Mouse (Mus musculus): ENCODE measurements around the gene Wasf2. TPM values are rescaled to one million over a fixed set of nuclear protein-coding genes. Genes with fewer than 3 reads are reported as not detected.

The Wasf2 gene
- polyA plus RNA-seq, 1 experiment, result 8.8 TPM

GRCm38 (mm10) chr4:133211751-133212561, 81.7 kb downstream of the Wasf2 start, which contains the start of the genes Cd164l2 and Gpr3:
TSS of gene Cd164l2 (plus strand) at chr4:133212131.
TSS of gene Gpr3 (minus strand) at chr4:133212536.
- TF ChIP-seq TAL1 (IDR thresholded peaks at IDR 0.05; ENCODE audit: low read length) (no peak), GATA1 (IDR thresholded peaks at IDR 0.05; ENCODE audit: low read length) (no peak)
- H3K27me3 ChIP-seq (ENCODE audit: control insufficient read depth), result peaks cover 65% of the 10 kb centered on the region
- peak within 1 kb of the TSS; percentile 55 for H3K4me3 ChIP-seq (replicated peaks)
- peaks cover 17% of the 10 kb centered on the region for H3K4me1 ChIP-seq (ENCODE audit: control insufficient read depth)
- H3K9me3 ChIP-seq (ENCODE audit: control insufficient read depth, low read length), result peaks cover 2% of the 10 kb centered on the region; the same call in 1 of the 2 replicates
- H3K36me3 ChIP-seq (ENCODE audit: control insufficient read depth), result no peaks in the 10 kb centered on the region

GRCm38 (mm10) chr4:133212562-133213267, 82.4 kb downstream of the Wasf2 start:
- TF ChIP-seq TAL1 (IDR thresholded peaks at IDR 0.05; ENCODE audit: low read length) (no peak), GATA1 (IDR thresholded peaks at IDR 0.05; ENCODE audit: low read length) (no peak)
- H3K27me3 ChIP-seq (ENCODE audit: control insufficient read depth), result peaks cover 66% of the 10 kb centered on the region

GRCm38 (mm10) chr4:133213268-133213590, 82.9 kb downstream of the Wasf2 start:
- Histone ChIP-seq H3K36me3 (ENCODE audit: control insufficient read depth) (no peaks in the 10 kb centered on the region), H3K27me3 (ENCODE audit: control insufficient read depth) (peaks cover 71% of the 10 kb centered on the region), H3K9me3 (ENCODE audit: control insufficient read depth, low read length) (peaks cover 2% of the 10 kb centered on the region; the same call in 1 of the 2 replicates), H3K4me3 (replicated peaks) (no peak overlapping the region), H3K4me1 (ENCODE audit: control insufficient read depth) (peaks cover 21% of the 10 kb centered on the region)
- TF ChIP-seq GATA1 (IDR thresholded peaks at IDR 0.05; ENCODE audit: low read length) (no peak), TAL1 (IDR thresholded peaks at IDR 0.05; ENCODE audit: low read length) (no peak)

More at GRCm38 (mm10) chr4:133212562-133213267, 82.4 kb downstream of the Wasf2 start:
- H3K36me3 ChIP-seq (ENCODE audit: control insufficient read depth), result no peaks in the 10 kb centered on the region
- peaks cover 2% of the 10 kb centered on the region; the same call in 1 of the 2 replicates for H3K9me3 ChIP-seq (ENCODE audit: control insufficient read depth, low read length)
- peaks cover 20% of the 10 kb centered on the region for H3K4me1 ChIP-seq (ENCODE audit: control insufficient read depth)
- peak overlapping the region; percentile 55 for H3K4me3 ChIP-seq (replicated peaks)

GRCm38 (mm10) chr4:133213661-133214060, 83.4 kb downstream of the Wasf2 start:
- TF ChIP-seq GATA1 (IDR thresholded peaks at IDR 0.05; ENCODE audit: low read length) (no peak), TAL1 (IDR thresholded peaks at IDR 0.05; ENCODE audit: low read length) (no peak)
- Histone ChIP-seq H3K9me3 (ENCODE audit: control insufficient read depth, low read length) (peaks cover 2% of the 10 kb centered on the region; the same call in 1 of the 2 replicates), H3K4me1 (ENCODE audit: control insufficient read depth) (peaks cover 21% of the 10 kb centered on the region), H3K36me3 (ENCODE audit: control insufficient read depth) (no peaks in the 10 kb centered on the region), H3K4me3 (replicated peaks) (no peak overlapping the region), H3K27me3 (ENCODE audit: control insufficient read depth) (peaks cover 71% of the 10 kb centered on the region)

GRCm38 (mm10) chr4:133217641-133218040, 87.3 kb downstream of the Wasf2 start:
- Histone ChIP-seq H3K27me3 (ENCODE audit: control insufficient read depth) (peaks cover 74% of the 10 kb centered on the region), H3K9me3 (ENCODE audit: control insufficient read depth, low read length) (peaks cover 2% of the 10 kb centered on the region; the same call in 1 of the 2 replicates), H3K4me1 (ENCODE audit: control insufficient read depth) (peaks cover 15% of the 10 kb centered on the region), H3K36me3 (ENCODE audit: control insufficient read depth) (no peaks in the 10 kb centered on the region), H3K4me3 (replicated peaks) (no peak overlapping the region)
- TF ChIP-seq TAL1 (IDR thresholded peaks at IDR 0.05; ENCODE audit: low read length) (no peak), GATA1 (IDR thresholded peaks at IDR 0.05; ENCODE audit: low read length) (no peak)

- no peak for TF ChIP-seq GATA1 (IDR thresholded peaks at IDR 0.05; ENCODE audit: low read length)
- no peak for TF ChIP-seq TAL1 (IDR thresholded peaks at IDR 0.05; ENCODE audit: low read length)
- peaks cover 74% of the 10 kb centered on the region for H3K27me3 ChIP-seq (ENCODE audit: control insufficient read depth)
- H3K9me3 ChIP-seq (ENCODE audit: control insufficient read depth, low read length), result no peaks in the 10 kb centered on the region
- H3K4me3 ChIP-seq (replicated peaks), result no peak overlapping the region
- no peaks in the 10 kb centered on the region for H3K36me3 ChIP-seq (ENCODE audit: control insufficient read depth)
- peaks cover 8% of the 10 kb centered on the region for H3K4me1 ChIP-seq (ENCODE audit: control insufficient read depth)
These were observed 88.4 kb downstream of the Wasf2 start for GRCm38 (mm10) chr4:133218745-133219144.

GRCm38 (mm10) chr4:133220656-133221055, 90.4 kb downstream of the Wasf2 start:
- Histone ChIP-seq H3K27me3 (ENCODE audit: control insufficient read depth) (peaks cover 65% of the 10 kb centered on the region), H3K4me1 (ENCODE audit: control insufficient read depth) (peaks cover 8% of the 10 kb centered on the region), H3K9me3 (ENCODE audit: control insufficient read depth, low read length) (no peaks in the 10 kb centered on the region), H3K4me3 (replicated peaks) (no peak overlapping the region), H3K36me3 (ENCODE audit: control insufficient read depth) (no peaks in the 10 kb centered on the region)
- TF ChIP-seq GATA1 (IDR thresholded peaks at IDR 0.05; ENCODE audit: low read length), result no peak

- H3K4me3 ChIP-seq (replicated peaks), result no peak overlapping the region
- TF ChIP-seq GATA1 (IDR thresholded peaks at IDR 0.05; ENCODE audit: low read length) (no peak), TAL1 (IDR thresholded peaks at IDR 0.05; ENCODE audit: low read length) (no peak)
- H3K36me3 ChIP-seq (ENCODE audit: control insufficient read depth), result no peaks in the 10 kb centered on the region
- peaks cover 8% of the 10 kb centered on the region for H3K4me1 ChIP-seq (ENCODE audit: control insufficient read depth)
- peaks cover 68% of the 10 kb centered on the region for H3K27me3 ChIP-seq (ENCODE audit: control insufficient read depth)
- no peaks in the 10 kb centered on the region for H3K9me3 ChIP-seq (ENCODE audit: control insufficient read depth, low read length)
These were observed 91.4 kb downstream of the Wasf2 start for GRCm38 (mm10) chr4:133221701-133222100.

GRCm38 (mm10) chr4:133223875-133224274, 93.6 kb downstream of the Wasf2 start:
- peaks cover 5% of the 10 kb centered on the region for H3K4me1 ChIP-seq (ENCODE audit: control insufficient read depth)
- H3K27me3 ChIP-seq (ENCODE audit: control insufficient read depth), result peaks cover 59% of the 10 kb centered on the region
- no peak overlapping the region for H3K4me3 ChIP-seq (replicated peaks)
- no peaks in the 10 kb centered on the region for H3K9me3 ChIP-seq (ENCODE audit: control insufficient read depth, low read length)
- H3K36me3 ChIP-seq (ENCODE audit: control insufficient read depth), result no peaks in the 10 kb centered on the region
- TF ChIP-seq TAL1 (IDR thresholded peaks at IDR 0.05; ENCODE audit: low read length) (no peak), GATA1 (IDR thresholded peaks at IDR 0.05; ENCODE audit: low read length) (no peak)

All from erythroblast, embryonic 14.5 days (primary cell).